Mouse (Mus musculus) thymus, adult 2 months (tissue): ENCODE measurements around the gene Kat6b. TPM values are rescaled to one million over a fixed set of nuclear protein-coding genes. Genes with fewer than 3 reads are reported as not detected.
"Not testable (repeated sequence)": the region's sequence is repeated elsewhere in the genome, so short reads cannot be mapped to it uniquely, and the experiment has no call there.

Experiments used
- DNase-seq: peaks from one replicate; pipeline ENCODE4 v3.0.0; 2021
- H3K27ac ChIP-seq: fragments of 200-500 bp; 2 replicates; pipeline ENCODE4 v1.5.1; 2012; ENCODE audit warnings: low read length, control low read depth; ENCODE audit not compliant: control insufficient read depth, insufficient read depth
- H3K27me3 ChIP-seq: fragments of 200-500 bp; 2 replicates; pipeline ENCODE4 v1.6.1; 2012; ENCODE audit warnings: mild to moderate bottlenecking, low read length, moderate library complexity, mixed read lengths; ENCODE audit not compliant: control insufficient read depth, insufficient read depth
- H3K36me3 ChIP-seq: fragments of 200-500 bp; 2 replicates; pipeline ENCODE4 v1.6.1; 2012; ENCODE audit warnings: mild to moderate bottlenecking, low read length, moderate library complexity; ENCODE audit not compliant: control insufficient read depth, insufficient read depth
- H3K4me1 ChIP-seq: fragments of 200-500 bp; replicated peaks from 2 replicates; pipeline ENCODE4 v1.6.1; 2012; ENCODE audit warnings: low read length; ENCODE audit not compliant: control insufficient read depth, insufficient read depth
- H3K4me3 ChIP-seq: fragments of 200-500 bp; 2 replicates; pipeline ENCODE4 v1.5.1; 2012; ENCODE audit warnings: mild to moderate bottlenecking, low read length, control low read depth, moderate library complexity; ENCODE audit not compliant: control insufficient read depth, insufficient read depth
- CTCF ChIP-seq: fragments of 200-500 bp; IDR thresholded peaks from 2 replicates; pipeline ENCODE4 v1.5.1; 2012; ENCODE audit warnings: mild to moderate bottlenecking, control low read depth, low read length, moderate library complexity, borderline replicate concordance; ENCODE audit not compliant: control insufficient read depth, poor library complexity, insufficient read depth; ENCODE audit errors: extremely low read depth
- POLR2A ChIP-seq: fragments of 200-500 bp; IDR thresholded peaks from 2 replicates; pipeline ENCODE4 v1.6.1; 2012; ENCODE audit warnings: mild to moderate bottlenecking, low read length, control low read depth, moderate library complexity; ENCODE audit not compliant: control insufficient read depth, poor library complexity, insufficient read depth; ENCODE audit errors: extremely low read depth
- WGBS: fragments of 180-500 bp; shearing (Covaris S2); methylation state at CpG from one replicate; pipeline ENCODE4 v1.1.7; 2018; 5-methylcytosine and 5-hydroxymethylcytosine counted together
- polyA plus RNA-seq: library from polyadenylated mRNA; depleted of rRNA; stranded (reverse); fragments of >200 nt; gene quantifications from 2 replicates; pipeline ENCODE4 v1.2.3, GENCODE M21; 2012

Kat6b gene
- polyA plus RNA-seq, 1 experiment = 16.6 TPM

DNA sequence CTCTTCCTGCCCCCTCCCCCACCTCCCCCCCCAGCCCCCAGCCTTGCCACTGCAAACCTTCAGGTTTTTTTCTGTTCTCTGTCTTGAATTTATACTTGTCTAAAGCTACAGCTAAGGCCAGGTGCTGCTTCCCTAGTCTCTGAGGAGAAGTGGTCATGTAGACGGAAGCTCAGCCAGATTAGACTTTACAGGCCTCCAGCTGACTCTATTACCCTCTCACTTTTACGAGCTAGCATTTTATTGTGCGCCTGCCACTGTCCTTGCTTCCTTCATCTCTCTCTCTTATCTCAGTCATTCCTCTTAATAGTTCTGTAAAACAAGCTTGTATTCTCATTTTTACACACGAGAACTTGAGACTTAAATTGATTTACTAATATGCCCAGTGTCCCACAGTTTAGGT, 23.8 kb downstream of the Kat6b start:
- no peak for DNase-seq
- H3K4me3 ChIP-seq = no peak overlapping the region
- H3K36me3 ChIP-seq = no peaks in the 10 kb centered on the region
- no peak overlapping the region for H3K27ac ChIP-seq
- WGBS = 49% methylated on average over 4 of the region's 4 CpGs
- TF ChIP-seq CTCF = no peak
- TF ChIP-seq POLR2A = no peak
- peaks cover 3% of the 10 kb centered on the region for H3K4me1 ChIP-seq
- H3K27me3 ChIP-seq = no peaks in the 10 kb centered on the region

DNA sequence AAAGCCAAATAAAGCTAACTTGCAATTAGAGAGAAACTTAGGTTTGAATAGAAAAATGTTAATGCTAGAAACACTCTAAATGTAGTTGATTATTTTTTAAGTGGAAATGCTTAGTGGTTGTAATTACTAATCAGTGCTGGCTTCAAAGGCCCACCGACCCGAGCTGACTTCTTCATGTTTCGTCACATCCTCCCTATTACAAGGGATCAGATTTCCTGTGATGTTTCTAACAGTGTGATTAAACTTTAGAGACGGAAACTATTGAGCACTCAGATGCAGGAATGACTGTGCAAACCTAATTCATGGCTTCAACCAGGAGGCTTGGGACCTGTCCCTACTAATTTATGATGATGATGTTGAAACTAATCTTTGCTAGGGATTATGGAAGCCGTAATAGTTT, 25.8 kb downstream of the Kat6b start:
- no peak for DNase-seq
- no peaks in the 10 kb centered on the region for H3K27me3 ChIP-seq
- H3K4me3 ChIP-seq = no peak overlapping the region
- no peaks in the 10 kb centered on the region for H3K36me3 ChIP-seq
- no peaks in the 10 kb centered on the region; the same call in 1 of the 2 replicates for H3K4me1 ChIP-seq
- whole genome bisulfite sequencing = 82% methylated on average over 5 of the region's 5 CpGs
- H3K27ac ChIP-seq = no peak overlapping the region
- TF ChIP-seq POLR2A (no peak), CTCF (no peak)

DNA sequence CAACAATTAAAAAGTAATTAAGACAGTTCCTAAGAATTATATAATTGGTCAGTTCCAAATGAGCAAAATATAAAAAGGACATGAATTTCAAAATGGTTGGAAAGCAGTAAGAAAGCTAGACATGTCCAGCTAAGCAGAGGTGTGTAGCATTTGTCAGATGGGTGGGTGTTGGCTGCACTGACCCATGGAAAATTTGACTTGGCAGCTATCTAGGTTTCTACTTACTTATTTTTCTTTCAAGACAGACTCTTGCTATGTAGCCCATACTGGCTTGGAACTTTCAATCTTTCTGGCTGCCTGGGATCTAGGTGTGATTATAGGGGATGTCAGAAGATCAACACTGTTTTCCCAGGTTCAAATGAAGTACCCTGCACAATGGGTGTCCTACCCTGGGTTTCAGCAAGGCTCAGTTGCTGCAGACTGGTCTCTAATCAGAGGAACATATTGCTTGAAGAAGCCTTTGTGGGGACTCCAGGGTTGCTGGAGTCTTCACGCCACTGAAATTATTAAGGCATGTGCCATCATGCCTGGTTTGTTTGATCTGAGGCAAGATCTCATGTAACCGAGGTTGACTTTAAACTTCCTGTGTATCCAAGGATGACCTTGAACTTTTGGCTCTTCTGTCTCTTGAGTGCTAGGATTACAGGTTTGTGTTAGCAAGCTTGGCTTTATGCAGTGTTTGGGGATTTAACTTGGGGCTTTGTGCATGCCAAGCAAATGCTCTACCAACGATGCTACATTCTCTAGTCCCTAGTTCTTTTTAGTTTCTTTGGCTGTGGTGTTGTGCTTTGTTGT, 28.1 kb downstream of the Kat6b start:
- no peak for DNase-seq
- no peaks in the 10 kb centered on the region for H3K27me3 ChIP-seq
- H3K4me1 ChIP-seq = peaks cover 2% of the 10 kb centered on the region
- H3K36me3 ChIP-seq = no peaks in the 10 kb centered on the region
- no peak overlapping the region for H3K27ac ChIP-seq
- WGBS = 84% methylated on average over 3 of the region's 3 CpGs
- TF ChIP-seq POLR2A (no peak), CTCF (no peak)
- no peak overlapping the region for H3K4me3 ChIP-seq

DNA sequence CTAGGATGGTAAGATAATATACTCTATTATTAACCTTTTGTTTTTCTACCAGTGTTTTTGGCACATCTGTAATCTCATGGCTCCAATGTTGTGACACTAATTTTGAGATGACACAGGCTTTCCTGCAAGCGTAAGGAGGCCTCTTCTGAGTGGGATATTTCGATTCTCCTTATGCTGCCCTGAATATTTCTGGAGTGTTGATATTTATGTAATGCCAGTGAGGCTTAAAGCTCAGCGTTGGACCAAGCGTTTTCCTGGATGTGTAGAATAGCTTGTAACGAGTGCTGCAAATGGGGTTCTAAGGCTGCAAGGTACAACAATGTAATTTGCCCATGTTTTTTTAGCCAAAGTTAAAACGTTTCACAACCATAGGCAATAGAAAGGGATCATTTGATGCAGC, 30.2 kb downstream of the Kat6b start:
- Histone ChIP-seq H3K36me3 (no peaks in the 10 kb centered on the region), H3K4me1 (peaks cover 2% of the 10 kb centered on the region), H3K4me3 (no peak overlapping the region), H3K27me3 (no peaks in the 10 kb centered on the region), H3K27ac (no peak overlapping the region)
- 96% methylated on average over 6 of the region's 6 CpGs for WGBS
- TF ChIP-seq POLR2A (no peak), CTCF (no peak)
- no peak for DNase-seq

DNA sequence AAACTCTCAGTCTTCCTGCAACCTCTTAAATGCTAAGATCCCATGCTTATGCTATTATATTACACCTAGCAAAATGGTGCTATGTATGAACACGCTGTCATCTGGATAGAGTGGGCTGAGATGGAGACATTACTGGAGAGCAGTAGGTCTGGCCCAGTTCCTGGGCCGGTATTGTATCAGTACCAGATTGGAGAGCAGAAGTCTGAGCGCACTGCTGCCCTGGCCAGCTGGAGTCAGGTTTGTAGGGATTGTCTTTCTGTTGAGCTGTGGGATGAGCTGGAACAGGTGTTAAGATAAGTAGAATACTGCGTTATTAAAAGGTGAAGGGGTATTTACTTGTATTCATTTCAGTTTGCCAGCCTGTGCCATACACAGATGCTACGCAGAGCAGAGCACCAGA, 34.3 kb downstream of the Kat6b start:
- H3K4me1 ChIP-seq = peaks cover 2% of the 10 kb centered on the region; the same call in 1 of the 2 replicates
- H3K36me3 ChIP-seq = peaks cover 14% of the 10 kb centered on the region
- no peak overlapping the region for H3K4me3 ChIP-seq
- 97% methylated on average over 5 of the region's 5 CpGs for WGBS
- TF ChIP-seq POLR2A (no peak), CTCF (no peak)
- H3K27ac ChIP-seq = no peak overlapping the region
- no peaks in the 10 kb centered on the region for H3K27me3 ChIP-seq
- no peak for DNase-seq

DNA sequence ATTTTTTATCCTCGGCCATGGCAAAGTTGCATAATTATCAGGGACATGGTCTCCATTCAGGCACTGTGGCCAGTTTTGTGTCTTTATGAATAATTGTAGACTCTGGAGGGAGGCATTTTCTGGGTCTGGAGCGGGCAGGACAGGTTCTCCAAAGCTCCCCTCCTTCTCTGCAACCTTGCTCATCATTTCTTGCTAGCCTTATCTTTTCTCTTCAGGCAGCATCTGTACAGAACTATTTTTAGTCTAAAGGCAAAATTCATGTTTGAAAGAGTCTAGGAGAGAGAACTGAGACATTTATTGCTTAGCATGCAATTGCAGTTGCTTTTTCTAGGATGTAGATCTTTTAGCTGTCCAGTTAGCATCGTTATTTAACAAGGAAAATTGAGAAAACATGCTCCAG, 38.1 kb downstream of the Kat6b start:
- TF ChIP-seq CTCF = no peak

DNA sequence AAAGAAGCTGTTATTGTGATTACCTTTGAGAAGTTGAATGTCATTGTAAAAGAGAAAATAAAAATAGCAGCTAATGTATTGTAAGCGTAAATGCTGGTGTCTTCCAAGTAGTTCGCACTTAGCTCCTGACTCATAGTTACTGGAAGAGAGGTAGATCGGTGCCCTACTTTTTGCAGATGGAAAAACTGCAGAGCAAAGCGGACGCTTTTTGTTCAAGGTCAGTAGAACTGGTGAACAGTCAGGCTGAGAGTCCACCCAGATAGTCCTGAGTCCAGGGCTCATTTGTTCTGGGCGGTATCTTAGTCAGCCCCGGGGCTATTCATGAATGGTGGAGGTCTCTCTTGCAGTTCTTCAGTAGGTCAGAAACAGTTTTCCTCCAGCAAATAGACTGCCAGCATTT, 39.3 kb downstream of the Kat6b start:
- H3K27ac ChIP-seq = no peak overlapping the region
- peaks cover 10% of the 10 kb centered on the region for H3K4me1 ChIP-seq
- peaks cover 14% of the 10 kb centered on the region for H3K36me3 ChIP-seq
- TF ChIP-seq POLR2A (no peak), CTCF (no peak)
- DNase-seq = no peak
- H3K4me3 ChIP-seq = no peak overlapping the region
- no peaks in the 10 kb centered on the region for H3K27me3 ChIP-seq
- 97% methylated on average over 7 of the region's 7 CpGs for WGBS

More for the DNA sequence above, 38.1 kb downstream of the Kat6b start:
- Histone ChIP-seq H3K27me3 (no peaks in the 10 kb centered on the region), H3K36me3 (peaks cover 14% of the 10 kb centered on the region), H3K4me3 (no peak overlapping the region), H3K4me1 (peaks cover 10% of the 10 kb centered on the region), H3K27ac (no peak overlapping the region)
- no peak for DNase-seq
- 96% methylated on average over 3 of the region's 3 CpGs for WGBS

DNA sequence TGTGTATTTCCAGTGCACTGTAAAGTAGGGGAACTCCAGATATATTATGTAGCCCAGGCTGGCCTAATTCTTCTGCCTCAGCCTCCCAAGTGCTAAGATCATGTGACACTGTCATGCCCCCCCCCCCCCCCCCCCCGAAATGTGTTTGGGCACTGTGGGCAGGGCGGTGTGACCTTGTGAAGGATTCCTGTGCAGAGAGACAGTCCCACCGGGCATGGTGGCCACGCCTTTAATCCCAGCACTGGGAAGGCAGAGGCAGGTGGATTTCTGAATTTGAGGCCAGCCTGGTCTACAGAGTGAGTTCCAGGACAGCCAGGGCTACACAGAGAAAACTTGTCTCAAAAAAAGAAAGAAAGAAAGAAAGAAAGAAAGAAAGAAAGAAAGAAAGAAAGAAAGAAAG, 40.3 kb downstream of the Kat6b start:
- DNase-seq, H3K27ac ChIP-seq, H3K4me3 ChIP-seq, H3K27me3 ChIP-seq: not testable (repeated sequence)
- Histone ChIP-seq H3K4me1 (peaks cover 13% of the 10 kb centered on the region), H3K36me3 (peaks cover 14% of the 10 kb centered on the region)
- 92% methylated on average over 4 of the region's 4 CpGs for WGBS
